Mouse (Mus musculus) limb, embryonic 14.5 days (tissue): Measurements from ENCODE around the gene Wdr95. TPM values are rescaled to one million over a fixed set of nuclear protein-coding genes. Genes with fewer than 3 reads are reported as not detected.
A peak's percentile ranks its signal among the peaks of the same experiment; 100 is the strongest.
"Not testable (repeated sequence)": the region's sequence is repeated elsewhere in the genome, so short reads cannot be mapped to it uniquely, and the experiment has no call there.

Experiments used
- ATAC-seq: fragments of 200-750 bp; cut with Nextera tagmentation; 2 replicates; pipeline ENCODE4 v1.8.0; 2017; ENCODE audit warnings: low read depth, moderate number of reproducible peaks, moderate TSS enrichment; ENCODE audit not compliant: low FRiP score
- DNase-seq: peaks from one replicate; pipeline ENCODE4 v3.0.0-alpha.2; 2015; ENCODE audit warnings: low spot score
- H3K27ac ChIP-seq: fragments of 300-500 bp; sonication (generic); replicated peaks from 2 replicates; pipeline ENCODE4 v1.5.1; 2014; ENCODE audit warnings: low read depth, mild to moderate bottlenecking, low read length, moderate library complexity, mixed read lengths
- H3K27me3 ChIP-seq: fragments of 300-500 bp; sonication (generic); 2 replicates; pipeline ENCODE4 v1.6.1; 2014; ENCODE audit warnings: low read length, mixed read lengths; ENCODE audit not compliant: control insufficient read depth, insufficient read depth
- H3K36me3 ChIP-seq: fragments of 300-500 bp; sonication (generic); 2 replicates; pipeline ENCODE4 v1.6.1; 2014; ENCODE audit warnings: mild to moderate bottlenecking, low read length, moderate library complexity, mixed read lengths; ENCODE audit not compliant: control insufficient read depth, insufficient read depth
- H3K4me1 ChIP-seq: fragments of 300-500 bp; sonication (generic); 2 replicates; pipeline ENCODE4 v1.6.1; 2014; ENCODE audit warnings: antibody characterized with exemption, low read length, mixed read lengths; ENCODE audit not compliant: control insufficient read depth, insufficient read depth
- H3K4me2 ChIP-seq: fragments of 300-500 bp; sonication (generic); replicated peaks from 2 replicates; pipeline ENCODE4 v1.6.1; 2014; ENCODE audit warnings: low read depth, mild to moderate bottlenecking, low read length, moderate library complexity; ENCODE audit not compliant: severe bottlenecking
- H3K4me3 ChIP-seq: fragments of 300-500 bp; sonication (generic); replicated peaks from 2 replicates; pipeline ENCODE4 v1.5.1; 2014; ENCODE audit warnings: low read length
- H3K9ac ChIP-seq: fragments of 300-500 bp; sonication (generic); 2 replicates; pipeline ENCODE4 v1.6.1; 2014; ENCODE audit warnings: mild to moderate bottlenecking, low read depth, low read length, moderate library complexity; ENCODE audit not compliant: severe bottlenecking
- H3K9me3 ChIP-seq: fragments of 300-500 bp; sonication (generic); 2 replicates; pipeline ENCODE4 v1.6.1; 2016; ENCODE audit warnings: low read length; ENCODE audit not compliant: control insufficient read depth
- POLR2A ChIP-seq: fragments of 200-500 bp; IDR thresholded peaks from 2 replicates; pipeline ENCODE4 v1.8.0; 2012; ENCODE audit warnings: inconsistent platforms, mild to moderate bottlenecking, moderate library complexity, borderline replicate concordance; ENCODE audit not compliant: insufficient read depth, insufficient read length; ENCODE audit errors: extremely low read depth
- WGBS: fragments of 180-500 bp; shearing (Covaris S2); extraction: QIAGEN DNeasy Blood & Tissue Kit; methylation state at CpG from one replicate; pipeline ENCODE4 v1.1.7; 2014; 5-methylcytosine and 5-hydroxymethylcytosine counted together
- polyA plus RNA-seq, 2 experiments: library from polyadenylated mRNA; depleted of rRNA in 1 of 2; stranded (reverse) in 1 of 2; unstranded in 1 of 2; fragments of >200 nt; fragmentation: Nextera tagmentation in 1 of 2; extraction: Ambion mirVana in 1 of 2; gene quantifications; 2 replicates each; pipeline versions ENCODE4 v1.2.1 to v1.2.3; 2012 to 2014

The Wdr95 gene
- polyA plus RNA-seq, 2 experiments, result 0.07 to 0.18 TPM

- 58% methylated on average over 10 of the region's 10 CpGs for WGBS
- no peak for ATAC-seq
- Histone ChIP-seq H3K4me2 (no peak overlapping the region), H3K4me1 (peaks cover 21% of the 10 kb centered on the region), H3K9me3 (no peaks in the 10 kb centered on the region), H3K36me3 (no peaks in the 10 kb centered on the region), H3K4me3 (no peak overlapping the region), H3K27me3 (no peaks in the 10 kb centered on the region), H3K9ac (no peak overlapping the region), H3K27ac (no peak overlapping the region)
- TF ChIP-seq POLR2A, result no peak
- peak; percentile 27 for DNase-seq
These were observed 2.0 kb upstream of the Wdr95 start for GRCm38 (mm10) chr5:149526467-149526951.

- not testable (repeated sequence) for H3K27ac ChIP-seq, H3K9me3 ChIP-seq, H3K36me3 ChIP-seq, H3K4me2 ChIP-seq, H3K4me3 ChIP-seq, ATAC-seq, DNase-seq, H3K27me3 ChIP-seq, H3K9ac ChIP-seq
- H3K4me1 ChIP-seq, result peaks cover 21% of the 10 kb centered on the region
- WGBS, result 85% methylated on average over 4 of the region's 4 CpGs
These were observed 1.2 kb upstream of the Wdr95 start for GRCm38 (mm10) chr5:149527292-149527691.

DNA sequence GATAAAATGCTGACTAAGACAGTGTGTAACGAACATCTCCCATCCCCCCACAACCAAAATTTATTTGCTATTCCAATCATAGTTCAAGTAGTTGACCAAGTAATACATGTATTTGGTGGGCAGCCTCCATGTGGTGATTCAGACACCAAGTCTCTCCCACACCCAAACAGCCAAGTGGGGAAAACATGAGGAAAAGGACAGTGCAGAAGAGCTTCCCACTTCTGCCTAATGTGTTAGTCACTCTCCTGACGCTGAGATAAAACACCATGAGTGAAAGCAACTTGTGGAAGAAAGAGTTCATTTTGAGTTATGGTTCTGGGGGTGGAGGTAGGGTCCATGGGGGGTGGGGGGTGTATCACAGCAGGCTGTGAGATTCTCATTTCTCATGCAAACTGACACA lies 5.4 kb downstream of the Wdr95 start:
- H3K27ac ChIP-seq, result no peak overlapping the region
- WGBS, result 100% methylated on average over 2 of the region's 2 CpGs
- ATAC-seq (no peak), DNase-seq (no peak)
- no peaks in the 10 kb centered on the region for H3K36me3 ChIP-seq
- H3K9me3 ChIP-seq, result no peaks in the 10 kb centered on the region
- H3K9ac ChIP-seq, result no peak overlapping the region
- no peak overlapping the region for H3K4me2 ChIP-seq
- H3K4me1 ChIP-seq, result peaks cover 14% of the 10 kb centered on the region
- H3K4me3 ChIP-seq, result no peak overlapping the region
- no peaks in the 10 kb centered on the region for H3K27me3 ChIP-seq
- TF ChIP-seq POLR2A, result no peak

DNA sequence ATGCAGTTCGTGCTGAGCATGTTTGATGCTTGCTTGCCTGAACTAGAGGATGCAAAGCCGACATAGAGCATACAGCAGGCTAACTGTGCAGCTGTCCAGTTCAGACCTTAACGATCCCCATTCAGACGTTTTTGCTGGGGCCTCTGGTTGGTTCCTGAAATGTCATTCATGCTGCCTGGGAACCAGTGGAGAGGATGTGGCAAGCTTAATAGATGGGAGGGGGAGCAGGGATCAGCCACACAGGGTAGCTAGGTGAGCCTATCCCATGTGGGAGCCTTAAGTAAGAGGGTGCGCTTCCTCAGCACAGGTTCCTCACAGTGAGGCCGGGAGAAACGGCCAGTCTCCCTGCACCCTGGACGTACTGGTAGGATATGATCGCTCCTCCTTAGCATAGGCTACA lies 7.5 kb downstream of the Wdr95 start:
- Histone ChIP-seq H3K36me3 (no peaks in the 10 kb centered on the region), H3K27me3 (no peaks in the 10 kb centered on the region), H3K4me2 (no peak overlapping the region), H3K4me1 (peaks cover 17% of the 10 kb centered on the region), H3K4me3 (no peak overlapping the region), H3K9ac (no peak overlapping the region), H3K9me3 (no peaks in the 10 kb centered on the region), H3K27ac (no peak overlapping the region)
- ATAC-seq (no peak), DNase-seq (no peak)
- WGBS, result 62% methylated on average over 9 of the region's 9 CpGs
- TF ChIP-seq POLR2A, result no peak

- Histone ChIP-seq H3K36me3 (no peaks in the 10 kb centered on the region), H3K4me3 (peak overlapping the region; percentile 22), H3K4me1 (peaks cover 17% of the 10 kb centered on the region), H3K9me3 (no peaks in the 10 kb centered on the region), H3K27ac (0 out of 2 replicates have a peak overlapping the region, but pooled peaks have one; percentile 20), H3K27me3 (no peaks in the 10 kb centered on the region), H3K4me2 (peak overlapping the region; percentile 47), H3K9ac (no peak overlapping the region)
- WGBS, result 5% methylated on average over 16 of the region's 16 CpGs
- peak; percentile 81 for ATAC-seq
- TF ChIP-seq POLR2A, result no peak
- DNase-seq, result peak; percentile 81
These were observed 9.5 kb downstream of the Wdr95 start for GRCm38 (mm10) chr5:149537796-149538511.
